Mouse (Mus musculus): ENCODE measurements around the gene Defb41. TPM values are rescaled to one million over a fixed set of nuclear protein-coding genes. Genes with fewer than 3 reads are reported as not detected.
"Not testable (repeated sequence)": the region's sequence is repeated elsewhere in the genome, so short reads cannot be mapped to it uniquely, and the experiment has no call there.

Defb41 gene
- not detected for total RNA-seq (2021)
- long read RNA-seq, experiment 1: 0 reads
- long read RNA-seq, experiment 2: 0 reads

DNA sequence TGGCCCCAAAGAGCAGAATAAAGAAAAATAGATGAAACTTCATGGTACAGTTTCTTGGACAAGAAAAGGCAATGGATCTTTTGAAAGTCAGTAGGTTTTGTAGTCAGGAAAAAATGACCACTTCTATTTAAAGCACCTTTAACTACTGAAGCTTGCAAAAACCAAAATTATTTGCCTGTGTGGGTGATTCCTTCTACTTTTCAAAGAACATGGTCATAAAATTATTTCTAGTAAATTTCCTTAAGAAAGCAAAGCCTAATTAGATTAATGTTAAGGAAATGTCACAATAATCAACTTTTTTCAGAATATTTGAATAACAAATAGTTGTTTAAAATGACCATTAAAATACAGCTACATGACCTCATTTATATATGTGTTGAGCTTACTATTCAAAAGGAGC is at the start of gene Defb41:
Gene Defb41 (minus strand): TSS at position 101 of the 400 bp plus-strand sequence.
- DNase-seq (ENCODE audit: low spot score in 2 of 2): no peak

DNA sequence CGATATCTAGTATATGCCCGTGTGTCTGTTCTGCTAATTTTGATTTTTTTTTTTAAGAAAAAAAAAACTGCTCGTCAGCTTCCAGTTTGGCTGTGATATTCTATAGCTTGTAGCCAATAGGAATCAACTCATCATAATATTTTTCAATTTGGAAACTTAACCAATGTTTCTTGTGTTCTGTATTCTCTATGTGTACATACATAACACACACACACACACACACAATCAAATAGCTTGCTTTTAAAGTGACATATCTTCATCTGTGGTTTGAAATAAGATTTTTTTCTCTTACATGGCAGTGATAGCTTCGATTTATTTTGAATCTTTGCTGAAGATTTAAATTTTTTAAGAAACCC is 43.5 kb upstream of the Defb41 start:
- DNase-seq (ENCODE audit: low spot score in 2 of 2): no peak

DNA sequence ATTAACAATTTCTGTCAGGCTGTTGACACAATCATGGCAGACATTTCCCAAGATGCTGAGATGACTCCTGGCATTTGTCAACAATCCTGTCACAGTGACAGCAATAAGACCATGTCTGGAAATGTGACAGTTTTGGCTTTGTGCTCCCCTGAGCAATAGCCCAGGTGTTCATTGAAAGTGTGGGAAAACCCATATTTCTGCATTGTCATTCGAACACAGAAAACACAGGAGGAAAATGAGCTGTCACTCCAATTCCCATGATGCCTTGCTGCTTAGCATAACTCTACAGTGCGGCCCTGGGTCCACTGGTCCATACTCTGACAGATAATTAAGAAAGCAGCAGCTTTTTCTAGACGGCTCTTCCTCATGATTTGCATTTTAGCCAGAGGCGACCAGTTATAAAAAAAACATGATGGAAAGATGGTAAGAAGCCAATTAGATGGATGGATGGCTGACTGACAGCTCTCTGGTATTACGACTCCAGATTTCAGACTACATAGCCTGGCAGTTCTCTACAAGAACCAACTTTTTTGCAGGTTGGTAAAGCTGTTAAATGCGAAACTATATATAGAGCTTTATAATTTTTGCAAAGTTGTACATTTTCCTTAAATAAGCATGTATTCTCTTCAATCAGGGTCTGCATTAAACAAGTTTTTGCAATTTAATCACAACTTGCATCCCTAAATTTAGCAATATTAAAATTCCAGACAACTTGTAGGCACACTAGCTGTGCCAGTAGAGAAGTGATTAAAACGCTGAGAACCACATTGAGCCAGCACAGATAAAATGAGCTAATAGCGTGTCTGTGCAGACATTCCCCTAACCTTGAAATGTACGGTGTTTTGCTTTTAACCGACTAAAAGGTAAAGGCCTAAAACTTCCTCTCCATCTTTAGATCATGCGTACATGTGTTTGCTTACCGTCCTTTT is 42.9 kb upstream of the Defb41 start:
- no peak for DNase-seq (ENCODE audit: low spot score in 2 of 2)

DNA sequence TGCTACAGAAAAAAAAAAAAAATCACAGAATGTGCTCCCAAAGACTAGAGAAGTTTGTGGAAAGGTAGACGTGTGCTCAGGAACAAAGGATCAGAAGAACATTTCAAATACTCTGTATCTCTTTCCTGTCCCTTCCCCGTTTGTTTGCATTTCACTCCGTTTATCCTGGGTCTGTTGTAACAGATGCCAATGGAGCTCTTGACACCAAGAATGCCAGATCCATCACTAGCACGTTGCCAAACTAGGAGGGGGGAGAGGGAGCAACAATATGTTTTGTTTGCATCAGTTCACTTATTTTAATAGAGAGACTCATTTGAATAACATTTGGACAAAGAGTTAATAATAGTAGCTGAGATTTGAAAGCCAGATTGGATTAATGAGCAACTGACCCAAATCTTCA is 27.6 kb upstream of the Defb41 start:
- DNase-seq (ENCODE audit: low spot score in 2 of 2): no peak

DNA sequence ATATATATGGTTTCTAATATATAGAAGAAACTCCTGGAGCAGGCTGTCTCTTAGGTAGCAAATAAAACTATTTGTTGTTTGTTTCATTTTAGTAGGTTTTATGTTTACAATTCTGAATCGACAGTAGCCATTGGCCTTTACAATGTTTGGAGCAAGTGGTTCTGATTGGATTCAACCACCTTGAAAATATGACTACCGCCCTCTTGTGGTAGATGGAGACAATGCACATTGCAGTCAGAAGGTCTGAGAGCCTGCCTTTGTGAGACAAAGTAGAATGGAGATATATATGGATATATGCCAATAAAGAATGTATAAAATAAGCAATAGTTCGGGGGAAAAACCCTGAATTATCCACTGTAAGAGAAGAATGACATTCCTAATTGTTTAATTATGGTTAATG is 23.9 kb upstream of the Defb41 start:
- DNase-seq (ENCODE audit: low spot score in 2 of 2): peak in 1 of 2 experiments; percentile 4

DNA sequence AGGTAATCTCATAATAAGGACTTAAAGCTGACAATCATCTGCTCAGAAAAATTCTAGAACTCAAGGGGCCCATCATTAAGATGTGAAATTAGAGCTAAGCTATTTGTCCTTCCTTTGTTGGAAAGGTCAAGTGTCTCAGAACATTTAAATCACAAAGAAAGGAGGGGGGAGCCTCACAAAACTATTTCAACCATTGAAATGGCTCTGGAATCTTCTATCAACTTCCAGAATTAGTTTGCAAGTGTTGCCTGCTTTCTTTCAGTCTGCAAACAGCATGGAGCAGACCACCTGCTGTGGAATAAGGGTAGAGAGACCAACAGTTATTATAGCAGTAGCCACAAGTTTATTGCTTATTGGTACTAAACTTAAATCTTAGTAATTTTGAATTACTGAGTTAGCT is 22.4 kb upstream of the Defb41 start:
- no peak for DNase-seq (ENCODE audit: low spot score in 2 of 2)

DNA sequence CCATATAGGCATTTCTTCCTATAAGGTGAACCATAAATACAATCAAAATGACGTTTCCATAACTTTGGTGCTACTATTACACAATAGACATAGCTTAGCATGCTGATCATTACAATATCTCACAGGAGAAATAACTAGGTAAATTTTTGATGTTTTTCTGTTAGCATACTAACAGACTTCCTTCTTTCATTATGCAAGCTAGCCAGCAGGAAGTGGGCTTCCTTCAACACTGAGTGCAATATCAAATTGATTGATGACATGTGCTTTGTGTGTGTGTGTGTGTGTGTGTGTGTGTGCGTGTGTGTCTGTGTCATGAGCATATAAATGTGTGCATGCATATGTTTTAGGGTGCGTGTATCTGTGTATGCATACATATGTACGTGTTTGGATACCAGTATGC is 6.2 kb upstream of the Defb41 start:
- no peak for DNase-seq (ENCODE audit: low spot score in 2 of 2)

DNA sequence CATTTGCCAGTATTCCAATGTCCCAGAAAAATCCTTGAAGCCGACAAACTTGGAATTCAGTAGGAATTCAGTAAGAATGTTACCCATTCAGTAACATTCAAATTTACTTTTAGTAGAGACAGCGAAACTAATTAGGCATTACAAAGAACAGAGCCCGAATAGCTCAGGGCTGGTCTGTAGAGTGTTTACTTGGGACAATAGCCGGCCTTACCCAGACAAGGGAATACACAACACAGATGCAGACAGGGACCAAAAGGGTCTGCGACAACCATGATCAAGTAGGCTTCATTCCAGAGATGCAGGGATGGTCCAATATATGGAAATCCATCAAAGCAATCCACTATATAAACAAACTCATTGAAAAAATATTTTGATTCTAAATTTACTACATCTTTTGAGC is 3.9 kb upstream of the Defb41 start:
- no peak for DNase-seq (ENCODE audit: low spot score in 2 of 2)

DNA sequence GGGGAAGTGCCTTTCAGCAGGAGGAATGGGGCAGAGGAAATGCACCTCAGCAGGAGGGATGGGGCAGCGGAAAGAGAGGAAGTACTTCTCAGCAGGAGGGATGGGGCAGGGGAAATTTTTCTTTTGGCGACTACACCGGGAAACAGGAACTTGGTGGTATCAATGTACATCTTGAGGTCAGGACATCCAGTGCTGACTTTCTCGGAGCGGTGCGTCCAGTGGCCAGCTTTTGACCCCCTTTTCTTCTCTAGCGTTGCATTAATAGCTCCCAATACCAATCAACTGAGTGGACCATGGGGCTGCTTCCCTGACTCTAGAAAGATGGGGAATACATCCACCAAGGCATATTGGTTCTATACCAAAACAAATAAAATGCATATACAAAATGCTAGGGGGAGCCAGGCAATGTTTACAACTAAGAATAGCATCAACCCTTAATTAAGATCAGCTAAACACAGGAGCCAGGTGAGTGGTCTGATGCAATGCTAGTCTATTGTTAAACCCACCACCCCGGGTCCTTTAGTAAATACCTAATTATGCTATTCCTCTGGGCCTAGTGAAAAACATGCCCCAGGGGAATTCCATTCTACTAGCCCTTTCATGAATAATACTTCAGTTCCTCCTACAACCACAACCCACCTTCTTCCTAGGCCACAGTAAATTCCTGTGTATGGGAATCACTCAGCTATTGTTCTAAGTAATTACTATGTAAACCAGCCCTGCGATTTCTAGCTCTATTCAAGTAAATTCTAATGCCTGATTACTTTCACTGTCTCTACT is 18.9 kb downstream of the Defb41 start:
- DNase-seq (ENCODE audit: low spot score in 2 of 2): not testable (repeated sequence)

DNA sequence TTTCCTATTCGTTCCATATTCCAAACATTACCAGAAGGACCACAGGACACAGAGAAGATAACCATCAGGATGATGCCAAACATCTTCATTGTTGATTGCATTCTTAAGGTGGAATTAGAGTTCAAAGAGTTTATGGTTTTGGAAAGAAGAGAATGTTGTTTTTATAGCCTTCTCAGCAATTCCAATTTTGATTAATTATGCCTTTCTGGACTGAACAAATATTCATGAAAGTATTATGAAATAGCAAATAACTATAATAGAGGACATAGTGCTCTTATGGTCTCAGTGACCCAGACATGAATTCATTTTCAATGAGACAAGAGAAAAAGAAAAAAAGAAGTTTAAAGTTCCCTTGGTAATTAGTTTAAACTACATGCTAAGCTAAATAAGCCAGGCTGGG is 27.6 kb downstream of the Defb41 start, which contains the start of gene Defb18:
Gene Defb18 (minus strand): TSS at position 101 of the 400 bp plus-strand sequence.
- no peak for DNase-seq (ENCODE audit: low spot score in 2 of 2)

DNA sequence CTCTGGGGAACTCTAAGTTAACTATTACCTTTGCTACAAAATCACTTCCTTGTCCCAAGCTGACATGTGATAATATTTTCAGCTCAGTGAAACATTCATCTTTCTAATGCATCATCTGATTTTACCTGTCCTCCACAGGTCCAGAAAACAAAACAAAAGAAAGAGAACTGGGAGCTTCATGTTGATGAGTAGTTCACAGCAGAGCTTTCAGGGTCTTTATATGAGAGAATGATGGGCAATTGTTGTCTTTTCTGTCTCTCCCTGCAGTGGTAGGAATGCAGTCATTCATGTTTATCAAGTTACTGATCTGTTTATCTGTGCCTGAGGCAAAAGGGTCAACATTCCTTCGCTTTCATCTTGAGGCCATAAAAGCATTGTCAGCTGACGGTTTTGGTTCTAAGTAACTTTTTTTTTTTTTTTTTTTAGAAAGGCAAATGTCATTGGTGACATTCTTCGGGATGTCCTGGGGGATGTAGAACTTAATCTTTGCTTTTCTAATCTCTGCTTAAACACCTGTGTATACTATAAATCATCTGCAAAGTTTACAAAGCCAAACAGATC is 41.5 kb downstream of the Defb41 start:
- no peak for DNase-seq (ENCODE audit: low spot score in 2 of 2)

Other genes starting within 250 kb of the Defb41 start
- gene Crisp4, start 119.2 kb downstream of the Defb41 start, total RNA-seq (2021): not detected
- gene Defb18, start 27.7 kb downstream of the Defb41 start, total RNA-seq (2021): not detected

Measured in left cerebral cortex, adult 18-20 months (tissue).